Mouse (Mus musculus): ENCODE measurements around the gene 4930442H23Rik.
A peak's percentile ranks its signal among the peaks of the same experiment; 100 is the strongest.
"Not testable (repeated sequence)": the region's sequence is repeated elsewhere in the genome, so short reads cannot be mapped to it uniquely, and the experiment has no call there.

4930442H23Rik gene

GRCm38 (mm10) chr10:81183805-81184204 is at the start of gene 4930442H23Rik:
TSS of gene 4930442H23Rik (minus strand) at chr10:81183849.
- DNase-seq: no peak

- DNase-seq: no peak
Observed at GRCm38 (mm10) chr10:81233226-81233585, 49.6 kb upstream of the 4930442H23Rik start.

- DNase-seq: peak; percentile 72 to 85
Observed at GRCm38 (mm10) chr10:81232580-81233225, 49.1 kb upstream of the 4930442H23Rik start, which contains the start of gene Zfr2. TSS of gene Zfr2 (plus strand) at chr10:81233155.

- no peak for DNase-seq
Observed at GRCm38 (mm10) chr10:81231436-81231835, 47.8 kb upstream of the 4930442H23Rik start.

- no peak for DNase-seq
Observed at GRCm38 (mm10) chr10:81230438-81231332, 47.0 kb upstream of the 4930442H23Rik start, which contains the start of gene Atcay. TSS of gene Atcay (minus strand) at chr10:81230833.

GRCm38 (mm10) chr10:81229735-81230437 is 46.2 kb upstream of the 4930442H23Rik start:
- no peak for DNase-seq

- DNase-seq: not testable (repeated sequence)
Observed at GRCm38 (mm10) chr10:81223731-81224130, 40.1 kb upstream of the 4930442H23Rik start.

- no peak for DNase-seq
Observed at GRCm38 (mm10) chr10:81221402-81222015, 37.9 kb upstream of the 4930442H23Rik start.

GRCm38 (mm10) chr10:81217964-81218363 is 34.3 kb upstream of the 4930442H23Rik start:
- DNase-seq: peak; percentile 44 to 53

GRCm38 (mm10) chr10:81217267-81217666 is 33.6 kb upstream of the 4930442H23Rik start:
- not testable (repeated sequence) for DNase-seq

GRCm38 (mm10) chr10:81216810-81217209 is 33.2 kb upstream of the 4930442H23Rik start:
- no peak for DNase-seq

GRCm38 (mm10) chr10:81216260-81216659 is 32.6 kb upstream of the 4930442H23Rik start:
- DNase-seq: no peak

GRCm38 (mm10) chr10:81210154-81210553 is 26.5 kb upstream of the 4930442H23Rik start:
- DNase-seq: no peak

- no peak for DNase-seq
Observed at GRCm38 (mm10) chr10:81204137-81204536, 20.5 kb upstream of the 4930442H23Rik start.

GRCm38 (mm10) chr10:81202978-81203720 is 19.5 kb upstream of the 4930442H23Rik start:
- DNase-seq: no peak

- DNase-seq: no peak
Observed at GRCm38 (mm10) chr10:81201807-81202758, 18.4 kb upstream of the 4930442H23Rik start, which contains the start of gene Nmrk2. TSS of gene Nmrk2 (minus strand) at chr10:81202051.

- no peak for DNase-seq
Observed at GRCm38 (mm10) chr10:81200605-81201287, 17.1 kb upstream of the 4930442H23Rik start.

- no peak for DNase-seq
Observed at GRCm38 (mm10) chr10:81200141-81200540, 16.5 kb upstream of the 4930442H23Rik start.

- DNase-seq: no peak
Observed at GRCm38 (mm10) chr10:81198990-81199389, 15.3 kb upstream of the 4930442H23Rik start.

GRCm38 (mm10) chr10:81198230-81198629 is 14.6 kb upstream of the 4930442H23Rik start:
- DNase-seq: no peak

Measured in thymus, adult 18-20 months (tissue).